Mouse (Mus musculus): ENCODE measurements around the gene Tk2. TPM values are rescaled to one million over a fixed set of nuclear protein-coding genes. Genes with fewer than 3 reads are reported as not detected.

Tk2 gene
- polyA plus RNA-seq, 1 experiment from 2014 or later = 37.8 TPM

GRCm38 (mm10) chr8:104247054-104247907, 1.1 kb downstream of the Tk2 start:
- Histone ChIP-seq H3K9ac (peak overlapping the region; percentile 89), H3K9me3 (replicated peaks) (no peaks in the 10 kb centered on the region), H3K27ac (no peak overlapping the region), H3K4me3 (peak overlapping the region; percentile 85), H3K4me2 (replicated peaks) (peak overlapping the region; percentile 82), H3K27me3 (no peaks in the 10 kb centered on the region), H3K4me1 (peaks cover 23% of the 10 kb centered on the region), H3K36me3 (peaks cover 22% of the 10 kb centered on the region)
- WGBS = 73% methylated on average over 22 of the region's 22 CpGs
- no peak for ATAC-seq (ENCODE audit: low FRiP score)

- no peak overlapping the region for H3K4me2 ChIP-seq (replicated peaks)
- peaks cover 21% of the 10 kb centered on the region for H3K4me1 ChIP-seq
- no peak overlapping the region; the same call in 1 of the 2 replicates for H3K9ac ChIP-seq
- H3K36me3 ChIP-seq = peaks cover 29% of the 10 kb centered on the region
- no peak overlapping the region for H3K27ac ChIP-seq
- no peaks in the 10 kb centered on the region for H3K27me3 ChIP-seq
- no peaks in the 10 kb centered on the region for H3K9me3 ChIP-seq (replicated peaks)
- no peak for ATAC-seq (ENCODE audit: low FRiP score)
- no peak overlapping the region for H3K4me3 ChIP-seq
- WGBS = 81% methylated on average over 4 of the region's 4 CpGs
Measured at GRCm38 (mm10) chr8:104246621-104247020, 1.7 kb downstream of the Tk2 start.

- Histone ChIP-seq H3K27ac (no peak overlapping the region), H3K4me3 (no peak overlapping the region), H3K27me3 (no peaks in the 10 kb centered on the region), H3K4me1 (peaks cover 6% of the 10 kb centered on the region), H3K9ac (no peak overlapping the region), H3K36me3 (peaks cover 73% of the 10 kb centered on the region), H3K9me3 (replicated peaks) (no peaks in the 10 kb centered on the region), H3K4me2 (replicated peaks) (no peak overlapping the region)
- no peak for ATAC-seq (ENCODE audit: low FRiP score)
- 87% methylated on average over 12 of the region's 12 CpGs for WGBS
Measured at GRCm38 (mm10) chr8:104242038-104242644, 6.2 kb downstream of the Tk2 start.

- ATAC-seq (ENCODE audit: low FRiP score) = no peak
- Histone ChIP-seq H3K9me3 (replicated peaks) (no peaks in the 10 kb centered on the region), H3K4me2 (replicated peaks) (no peak overlapping the region), H3K27me3 (no peaks in the 10 kb centered on the region), H3K36me3 (peaks cover 92% of the 10 kb centered on the region), H3K4me3 (no peak overlapping the region), H3K4me1 (no peaks in the 10 kb centered on the region), H3K9ac (no peak overlapping the region), H3K27ac (no peak overlapping the region)
- 90% methylated on average over 10 of the region's 10 CpGs for WGBS
Measured at GRCm38 (mm10) chr8:104239418-104239861, 8.9 kb downstream of the Tk2 start.

- no peaks in the 10 kb centered on the region for H3K9me3 ChIP-seq (replicated peaks)
- H3K27ac ChIP-seq = no peak overlapping the region
- H3K27me3 ChIP-seq = no peaks in the 10 kb centered on the region
- peaks cover 94% of the 10 kb centered on the region for H3K36me3 ChIP-seq
- no peak overlapping the region for H3K9ac ChIP-seq
- H3K4me2 ChIP-seq (replicated peaks) = no peak overlapping the region
- H3K4me1 ChIP-seq = no peaks in the 10 kb centered on the region
- 49% methylated on average over 6 of the region's 6 CpGs for WGBS
- no peak overlapping the region for H3K4me3 ChIP-seq
- 0 out of 2 replicates have a peak, but pooled peaks have one; percentile 48 for ATAC-seq (ENCODE audit: low FRiP score)
Measured at GRCm38 (mm10) chr8:104234573-104234972, 13.8 kb downstream of the Tk2 start.

- Histone ChIP-seq H3K4me2 (replicated peaks) (no peak overlapping the region), H3K4me1 (no peaks in the 10 kb centered on the region), H3K27ac (no peak overlapping the region), H3K9ac (no peak overlapping the region), H3K9me3 (replicated peaks) (no peaks in the 10 kb centered on the region), H3K4me3 (no peak overlapping the region), H3K36me3 (peaks cover 93% of the 10 kb centered on the region), H3K27me3 (no peaks in the 10 kb centered on the region)
- 93% methylated on average over 5 of the region's 5 CpGs for whole genome bisulfite sequencing
- ATAC-seq (ENCODE audit: low FRiP score) = no peak
Measured at GRCm38 (mm10) chr8:104232919-104233318, 15.4 kb downstream of the Tk2 start.

GRCm38 (mm10) chr8:104232039-104232438, 16.3 kb downstream of the Tk2 start:
- Histone ChIP-seq H3K9me3 (replicated peaks) (no peaks in the 10 kb centered on the region), H3K9ac (no peak overlapping the region), H3K4me2 (replicated peaks) (no peak overlapping the region), H3K4me3 (no peak overlapping the region), H3K4me1 (no peaks in the 10 kb centered on the region), H3K36me3 (peaks cover 93% of the 10 kb centered on the region), H3K27me3 (no peaks in the 10 kb centered on the region), H3K27ac (no peak overlapping the region)
- no peak for ATAC-seq (ENCODE audit: low FRiP score)
- WGBS = 93% methylated on average over 4 of the region's 4 CpGs

- Histone ChIP-seq H3K9me3 (replicated peaks) (no peaks in the 10 kb centered on the region), H3K27me3 (no peaks in the 10 kb centered on the region), H3K4me3 (no peak overlapping the region), H3K4me2 (replicated peaks) (no peak overlapping the region), H3K27ac (no peak overlapping the region), H3K4me1 (no peaks in the 10 kb centered on the region), H3K36me3 (peaks cover 94% of the 10 kb centered on the region), H3K9ac (no peak overlapping the region)
- WGBS = 89% methylated on average over 9 of the region's 9 CpGs
- no peak for ATAC-seq (ENCODE audit: low FRiP score)
Measured at GRCm38 (mm10) chr8:104230377-104230776, 18.0 kb downstream of the Tk2 start.

- H3K27ac ChIP-seq = no peak overlapping the region
- H3K36me3 ChIP-seq = peaks cover 82% of the 10 kb centered on the region
- H3K4me2 ChIP-seq (replicated peaks) = no peak overlapping the region
- no peaks in the 10 kb centered on the region for H3K4me1 ChIP-seq
- no peak for ATAC-seq (ENCODE audit: low FRiP score)
- no peaks in the 10 kb centered on the region for H3K27me3 ChIP-seq
- no peak overlapping the region for H3K4me3 ChIP-seq
- no peak overlapping the region for H3K9ac ChIP-seq
- WGBS = 92% methylated on average over 5 of the region's 5 CpGs
- H3K9me3 ChIP-seq (replicated peaks) = 0 out of 2 replicates have a peak, but pooled peaks cover 2% of the 10 kb centered on the region
Measured at GRCm38 (mm10) chr8:104227048-104227447, 21.3 kb downstream of the Tk2 start.

GRCm38 (mm10) chr8:104219806-104220205, 28.6 kb downstream of the Tk2 start:
- Histone ChIP-seq H3K9me3 (replicated peaks) (0 out of 2 replicates have a peak, but pooled peaks cover 2% of the 10 kb centered on the region), H3K36me3 (peaks cover 12% of the 10 kb centered on the region), H3K27ac (no peak overlapping the region), H3K9ac (no peak overlapping the region), H3K4me2 (replicated peaks) (no peak overlapping the region), H3K27me3 (no peaks in the 10 kb centered on the region), H3K4me3 (no peak overlapping the region), H3K4me1 (no peaks in the 10 kb centered on the region; the same call in 1 of the 2 replicates)
- peak; percentile 67; the same call in 1 of the 2 replicates for ATAC-seq (ENCODE audit: low FRiP score)
- WGBS = 44% methylated on average over 5 of the region's 5 CpGs

- no peak for ATAC-seq (ENCODE audit: low FRiP score)
- 29% methylated on average over 11 of the region's 11 CpGs for WGBS
- H3K4me3 ChIP-seq = no peak overlapping the region
- H3K27ac ChIP-seq = no peak overlapping the region
- H3K4me1 ChIP-seq = no peaks in the 10 kb centered on the region; the same call in 1 of the 2 replicates
- H3K36me3 ChIP-seq = peaks cover 5% of the 10 kb centered on the region; the same call in 1 of the 2 replicates
- no peak overlapping the region for H3K9ac ChIP-seq
- H3K27me3 ChIP-seq = no peaks in the 10 kb centered on the region
- no peaks in the 10 kb centered on the region for H3K9me3 ChIP-seq (replicated peaks)
- no peak overlapping the region for H3K4me2 ChIP-seq (replicated peaks)
Measured at GRCm38 (mm10) chr8:104219079-104219478, 29.3 kb downstream of the Tk2 start.

- no peaks in the 10 kb centered on the region; the same call in 1 of the 2 replicates for H3K4me1 ChIP-seq
- no peaks in the 10 kb centered on the region for H3K27me3 ChIP-seq
- H3K27ac ChIP-seq = no peak overlapping the region
- WGBS = 92% methylated on average over 5 of the region's 5 CpGs
- ATAC-seq (ENCODE audit: low FRiP score) = no peak
- H3K9me3 ChIP-seq (replicated peaks) = no peaks in the 10 kb centered on the region
- no peak overlapping the region for H3K4me3 ChIP-seq
- no peaks in the 10 kb centered on the region for H3K36me3 ChIP-seq
- no peak overlapping the region for H3K9ac ChIP-seq
- H3K4me2 ChIP-seq (replicated peaks) = no peak overlapping the region
Measured at GRCm38 (mm10) chr8:104217601-104218000, 30.8 kb downstream of the Tk2 start.
